Mouse (Mus musculus) stomach, postnatal 0 days (tissue): ENCODE results near the gene Grk2.

ENCODE experiments used
- CTCF ChIP-seq: IDR thresholded peaks from 2 replicates; pipeline ENCODE4 v1.5.1; 2016; ENCODE audit warnings: antibody characterized with exemption, low read depth, mild to moderate bottlenecking, moderate library complexity
- EP300 ChIP-seq: optimal IDR thresholded peaks from 2 replicates; pipeline ENCODE3; 2016; ENCODE audit warnings: antibody characterized with exemption

GRCm38 (mm10) chr19:4333100-4333775 is 27.2 kb upstream of the Grk2 start:
- TF ChIP-seq CTCF (no peak), EP300 (no peak)
